Mouse (Mus musculus): ENCODE measurements around the gene Btg1-ps1.
"Not testable (repeated sequence)": the region's sequence is repeated elsewhere in the genome, so short reads cannot be mapped to it uniquely, and the experiment has no call there.

The Btg1-ps1 gene

GRCm38 (mm10) chrX:38018597-38018996, at the start of gene Btg1-ps1:
TSS of gene Btg1-ps1 (minus strand) at chrX:38018815.
- DNase-seq (ENCODE audit: low spot score): not testable (repeated sequence)

- no peak for DNase-seq (ENCODE audit: low spot score)
Observed at GRCm38 (mm10) chrX:38066175-38066574, 47.6 kb upstream of the Btg1-ps1 start, which contains the start of gene Rhox10. TSS of gene Rhox10 (plus strand) at chrX:38066475.

GRCm38 (mm10) chrX:38061544-38061943, 42.9 kb upstream of the Btg1-ps1 start:
- no peak for DNase-seq (ENCODE audit: low spot score)

GRCm38 (mm10) chrX:38043014-38043413, 24.4 kb upstream of the Btg1-ps1 start, which contains the start of gene Btg1-ps2:
TSS of gene Btg1-ps2 (minus strand) at chrX:38043114.
- DNase-seq (ENCODE audit: low spot score): not testable (repeated sequence)

- DNase-seq (ENCODE audit: low spot score): no peak
Observed at GRCm38 (mm10) chrX:38039666-38040065, 21.1 kb upstream of the Btg1-ps1 start.

GRCm38 (mm10) chrX:38033841-38034240, 15.2 kb upstream of the Btg1-ps1 start:
- DNase-seq (ENCODE audit: low spot score): no peak

GRCm38 (mm10) chrX:38008756-38009155, 9.9 kb downstream of the Btg1-ps1 start:
- no peak for DNase-seq (ENCODE audit: low spot score)

Measured in lung, postnatal 25 days (tissue).